Mouse (Mus musculus) olfactory bulb, adult 2 months (tissue): Measurements from ENCODE around the gene Ndufa13.

ENCODE experiments used
- CTCF ChIP-seq: fragments of 200-500 bp; IDR thresholded peaks from 2 replicates; pipeline ENCODE4 v1.5.1; 2012; ENCODE audit warnings: low read depth, mild to moderate bottlenecking, low read length, moderate library complexity; ENCODE audit not compliant: insufficient read depth
- POLR2A ChIP-seq: fragments of 200-500 bp; IDR thresholded peaks from 2 replicates; pipeline ENCODE4 v1.6.1; 2012; ENCODE audit warnings: mild to moderate bottlenecking, low read depth, low read length, moderate library complexity; ENCODE audit not compliant: insufficient read depth

DNA sequence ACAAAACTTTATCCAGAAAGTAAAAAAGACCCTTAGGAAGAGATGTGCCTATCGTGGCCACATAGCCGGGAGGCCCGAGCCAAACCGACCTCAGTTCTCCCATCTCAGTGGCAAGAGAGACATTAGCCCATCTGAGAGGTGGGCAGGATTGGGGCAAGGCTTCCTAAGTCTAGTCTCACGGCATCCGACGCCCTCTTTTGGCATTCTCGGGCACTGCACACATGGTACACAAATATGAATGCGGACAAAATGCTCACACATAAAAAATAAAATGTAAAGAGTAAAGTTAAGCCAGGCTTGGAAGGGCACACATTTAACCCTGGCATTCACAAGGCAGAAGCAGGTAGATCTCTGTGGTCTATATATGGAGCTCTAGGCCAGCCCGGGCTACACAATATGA lies 48.5 kb downstream of the Ndufa13 start:
- TF ChIP-seq POLR2A (no peak), CTCF (no peak)
